Mouse (Mus musculus): ENCODE results near the gene Scn4a.

Gene Scn4a

GRCm38 (mm10) chr11:106272644-106273310 is 80.3 kb downstream of the Scn4a start, which contains the start of gene Smarcd2:
TSS of gene Smarcd2 (minus strand) at chr11:106272972.
- DNase-seq (ENCODE audit: low spot score in 2 of 2) = peak; percentile 95 to 98

- no peak for DNase-seq (ENCODE audit: low spot score in 2 of 2)
Measured at GRCm38 (mm10) chr11:106271794-106272643, 81.1 kb downstream of the Scn4a start.

GRCm38 (mm10) chr11:106271131-106271793 is 81.8 kb downstream of the Scn4a start:
- no peak for DNase-seq (ENCODE audit: low spot score in 2 of 2)

GRCm38 (mm10) chr11:106269060-106269431 is 84.0 kb downstream of the Scn4a start:
- DNase-seq (ENCODE audit: low spot score in 2 of 2) = no peak
